Mouse (Mus musculus): ENCODE results near the gene Defb36. TPM values are rescaled to one million over a fixed set of nuclear protein-coding genes. Genes with fewer than 3 reads are reported as not detected.

Gene Defb36
- polyA plus RNA-seq, 1 experiment from 2014 or later: 0.51 TPM

DNA sequence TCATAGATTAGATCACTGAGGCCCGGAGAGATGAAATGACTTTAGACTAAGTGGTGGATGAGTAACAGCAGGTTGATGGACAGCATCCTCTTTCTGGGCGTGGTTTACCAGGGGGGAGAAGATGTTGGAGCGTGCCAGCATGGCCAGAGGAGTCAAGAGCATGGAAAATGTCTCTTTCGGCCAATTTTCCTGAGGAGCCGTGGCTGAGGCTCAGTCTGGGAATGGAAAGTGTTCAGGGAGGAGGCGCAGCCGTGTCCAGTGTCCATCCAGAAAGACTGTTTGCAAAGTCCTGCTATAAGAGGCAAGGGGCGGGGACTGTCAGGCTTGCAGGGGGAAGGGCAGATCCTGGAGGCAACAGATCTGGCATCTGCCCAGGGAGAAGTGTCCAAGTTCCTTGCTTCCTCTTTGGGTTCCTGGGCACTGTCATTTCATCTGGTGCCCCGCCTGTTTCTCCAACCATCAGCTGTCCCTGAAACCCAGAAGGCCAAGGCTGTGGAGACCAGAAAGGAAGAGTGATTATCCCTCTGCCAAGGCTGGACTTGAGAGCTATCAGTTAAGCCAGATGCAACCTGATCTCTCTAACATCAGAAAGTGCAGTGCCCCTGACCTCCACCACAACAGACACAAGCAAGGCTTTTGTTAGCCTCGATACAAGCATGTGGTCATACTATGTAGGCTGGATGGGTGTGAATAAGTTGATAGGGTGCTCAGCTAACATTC lies 48.9 kb downstream of the Defb36 start:
- no peaks in the 10 kb centered on the region for H3K9me3 ChIP-seq (ENCODE audit: low read length)
- H3K27me3 ChIP-seq (ENCODE audit: insufficient read depth, low read length): no peaks in the 10 kb centered on the region
- H3K4me1 ChIP-seq (ENCODE audit: insufficient read depth, low read length): peaks cover 14% of the 10 kb centered on the region
- no peak overlapping the region for H3K9ac ChIP-seq (replicated peaks; ENCODE audit: low read length)
- no peaks in the 10 kb centered on the region for H3K36me3 ChIP-seq (ENCODE audit: insufficient read depth, low read length)
- no peak overlapping the region for H3K4me3 ChIP-seq (ENCODE audit: low read length)
- ATAC-seq (ENCODE audit: low FRiP score, low TSS enrichment): no peak
- no peak overlapping the region for H3K4me2 ChIP-seq (replicated peaks; ENCODE audit: low read depth, low read length)
- H3K27ac ChIP-seq (ENCODE audit: low read length): no peak overlapping the region
- 56% methylated on average over 10 of the region's 10 CpGs for WGBS

GRCm38 (mm10) chr2:152653874-152654715 lies 50.0 kb downstream of the Defb36 start:
- no peak overlapping the region for H3K27ac ChIP-seq (ENCODE audit: low read length)
- no peaks in the 10 kb centered on the region for H3K36me3 ChIP-seq (ENCODE audit: insufficient read depth, low read length)
- 42% methylated on average over 14 of the region's 14 CpGs for WGBS
- H3K4me1 ChIP-seq (ENCODE audit: insufficient read depth, low read length): peaks cover 14% of the 10 kb centered on the region
- no peak overlapping the region for H3K9ac ChIP-seq (replicated peaks; ENCODE audit: low read length)
- no peaks in the 10 kb centered on the region for H3K9me3 ChIP-seq (ENCODE audit: low read length)
- no peaks in the 10 kb centered on the region for H3K27me3 ChIP-seq (ENCODE audit: insufficient read depth, low read length)
- ATAC-seq (ENCODE audit: low FRiP score, low TSS enrichment): no peak
- H3K4me3 ChIP-seq (ENCODE audit: low read length): no peak overlapping the region
- H3K4me2 ChIP-seq (replicated peaks; ENCODE audit: low read depth, low read length): no peak overlapping the region

- no peak overlapping the region for H3K4me3 ChIP-seq (ENCODE audit: low read length)
- no peak overlapping the region for H3K4me2 ChIP-seq (replicated peaks; ENCODE audit: low read depth, low read length)
- WGBS: 66% methylated on average over 10 of the region's 10 CpGs
- H3K4me1 ChIP-seq (ENCODE audit: insufficient read depth, low read length): peaks cover 14% of the 10 kb centered on the region
- no peak overlapping the region for H3K27ac ChIP-seq (ENCODE audit: low read length)
- H3K27me3 ChIP-seq (ENCODE audit: insufficient read depth, low read length): no peaks in the 10 kb centered on the region
- no peaks in the 10 kb centered on the region for H3K36me3 ChIP-seq (ENCODE audit: insufficient read depth, low read length)
- H3K9ac ChIP-seq (replicated peaks; ENCODE audit: low read length): no peak overlapping the region
- no peaks in the 10 kb centered on the region for H3K9me3 ChIP-seq (ENCODE audit: low read length)
- ATAC-seq (ENCODE audit: low FRiP score, low TSS enrichment): no peak
Observed at GRCm38 (mm10) chr2:152657398-152657797, 53.3 kb downstream of the Defb36 start.

DNA sequence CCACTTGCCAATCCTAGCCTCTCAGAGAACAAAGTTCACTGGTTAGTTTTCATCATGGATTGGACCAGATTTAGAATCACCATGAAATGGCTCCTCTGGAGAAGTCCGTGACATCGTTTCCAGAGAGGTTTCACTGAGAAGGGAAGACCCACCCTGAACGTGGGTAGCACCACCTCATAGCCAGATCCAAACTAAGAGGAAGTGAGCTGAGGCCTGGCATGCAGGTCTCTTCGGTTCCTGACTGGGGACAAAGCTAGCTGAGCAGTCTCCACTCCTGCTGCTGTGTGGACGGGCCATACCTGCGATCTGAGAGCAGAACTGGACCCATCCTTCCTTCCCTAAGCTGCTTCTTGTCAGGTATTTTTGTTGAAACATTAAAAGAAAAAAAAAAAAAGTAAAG lies 57.0 kb downstream of the Defb36 start:
- Histone ChIP-seq H3K9ac (replicated peaks; ENCODE audit: low read length) (no peak overlapping the region), H3K9me3 (ENCODE audit: low read length) (no peaks in the 10 kb centered on the region), H3K4me3 (ENCODE audit: low read length) (no peak overlapping the region), H3K27ac (ENCODE audit: low read length) (no peak overlapping the region), H3K36me3 (ENCODE audit: insufficient read depth, low read length) (no peaks in the 10 kb centered on the region), H3K4me1 (ENCODE audit: insufficient read depth, low read length) (no peaks in the 10 kb centered on the region), H3K27me3 (ENCODE audit: insufficient read depth, low read length) (no peaks in the 10 kb centered on the region), H3K4me2 (replicated peaks; ENCODE audit: low read depth, low read length) (no peak overlapping the region)
- WGBS: 77% methylated on average over 6 of the region's 6 CpGs
- no peak for ATAC-seq (ENCODE audit: low FRiP score, low TSS enrichment)

Other genes with a start within 250 kb of the Defb36 start
- 0.91 and 1.6 TPM in 2 replicates for gene Nrsn2, start 227.7 kb upstream of the Defb36 start, polyA plus RNA-seq (2015; fragmentation: Nextera tagmentation; extraction: Ambion mirVana)
- gene Sox12, start 206.3 kb upstream of the Defb36 start, polyA plus RNA-seq (2015; fragmentation: Nextera tagmentation; extraction: Ambion mirVana): 8.9 and 10.0 TPM in 2 replicates
- 31.5 and 34.2 TPM in 2 replicates for gene Zcchc3, start 189.3 kb upstream of the Defb36 start, polyA plus RNA-seq (2015; fragmentation: Nextera tagmentation; extraction: Ambion mirVana)
- gene 6820408C15Rik, start 188.7 kb upstream of the Defb36 start, polyA plus RNA-seq (2015; fragmentation: Nextera tagmentation; extraction: Ambion mirVana): 0.67 and 0.85 TPM in 2 replicates
- not detected in 2 replicates for gene Defb23, start 139.7 kb upstream of the Defb36 start, polyA plus RNA-seq (2015; fragmentation: Nextera tagmentation; extraction: Ambion mirVana)
- not detected in 2 replicates for gene Defb20, start 127.3 kb upstream of the Defb36 start, polyA plus RNA-seq (2015; fragmentation: Nextera tagmentation; extraction: Ambion mirVana)
- gene Defb22, start 114.2 kb upstream of the Defb36 start, polyA plus RNA-seq (2015; fragmentation: Nextera tagmentation; extraction: Ambion mirVana): not detected in 2 replicates
- gene Defb26, start 92.6 kb upstream of the Defb36 start, polyA plus RNA-seq (2015; fragmentation: Nextera tagmentation; extraction: Ambion mirVana): not detected in 2 replicates
- gene Defb28, start 86.1 kb upstream of the Defb36 start, polyA plus RNA-seq (2015; fragmentation: Nextera tagmentation; extraction: Ambion mirVana): 0.54 TPM in 1 of 2 replicates, not detected in the other
- gene Defb29, start 64.2 kb upstream of the Defb36 start, polyA plus RNA-seq (2015; fragmentation: Nextera tagmentation; extraction: Ambion mirVana): 2.1 and 2.8 TPM in 2 replicates
- gene Gm17416, start 35.0 kb upstream of the Defb36 start, polyA plus RNA-seq (2015; fragmentation: Nextera tagmentation; extraction: Ambion mirVana): not detected in 2 replicates
- not detected in 2 replicates for gene Defb21, start 31.6 kb upstream of the Defb36 start, polyA plus RNA-seq (2015; fragmentation: Nextera tagmentation; extraction: Ambion mirVana)
- 10.1 and 14.1 TPM in 2 replicates for gene Defb19, start 24.0 kb upstream of the Defb36 start, polyA plus RNA-seq (2015; fragmentation: Nextera tagmentation; extraction: Ambion mirVana)
- gene Defb45, start 4.9 kb upstream of the Defb36 start, polyA plus RNA-seq (2015; fragmentation: Nextera tagmentation; extraction: Ambion mirVana): not detected in 2 replicates
- 24.4 and 31.8 TPM in 2 replicates for gene Defb25, start 18.7 kb downstream of the Defb36 start, polyA plus RNA-seq (2015; fragmentation: Nextera tagmentation; extraction: Ambion mirVana)
- 59.1 and 62.6 TPM in 2 replicates for gene Rem1, start 22.6 kb downstream of the Defb36 start, polyA plus RNA-seq (2015; fragmentation: Nextera tagmentation; extraction: Ambion mirVana)
- 158 and 159 TPM in 2 replicates for gene H13, start 65.1 kb downstream of the Defb36 start, polyA plus RNA-seq (2015; fragmentation: Nextera tagmentation; extraction: Ambion mirVana)
- 27.6 and 28.0 TPM in 2 replicates for gene Mcts2, start 82.7 kb downstream of the Defb36 start, polyA plus RNA-seq (2015; fragmentation: Nextera tagmentation; extraction: Ambion mirVana)
- 139 and 151 TPM in 2 replicates for gene Id1, start 131.9 kb downstream of the Defb36 start, polyA plus RNA-seq (2015; fragmentation: Nextera tagmentation; extraction: Ambion mirVana)
- gene Cox4i2, start 149.8 kb downstream of the Defb36 start, polyA plus RNA-seq (2015; fragmentation: Nextera tagmentation; extraction: Ambion mirVana): 19.6 and 22.1 TPM in 2 replicates
- 113 and 116 TPM in 2 replicates for gene Bcl2l1, start 227.4 kb downstream of the Defb36 start, polyA plus RNA-seq (2015; fragmentation: Nextera tagmentation; extraction: Ambion mirVana)
- gene Tpx2, start 243.6 kb downstream of the Defb36 start, polyA plus RNA-seq (2015; fragmentation: Nextera tagmentation; extraction: Ambion mirVana): 83.9 and 97.6 TPM in 2 replicates